Mouse (Mus musculus) heart, embryonic 11.5 days (tissue): ENCODE measurements around the gene Pax5. TPM values are rescaled to one million over a fixed set of nuclear protein-coding genes. Genes with fewer than 3 reads are reported as not detected.

Source experiments
- microRNA-seq: library from miRNA; unstranded; fragments of <30 nt; microRNA quantifications from one replicate; pipeline ENCODE4, GENCODE M21; 2016; ENCODE audit warnings: borderline number of aligned reads
- polyA plus RNA-seq: library from polyadenylated mRNA; unstranded; fragments of >200 nt; fragmentation: Nextera tagmentation; extraction: Ambion mirVana; gene quantifications from 2 replicates; pipeline ENCODE4 v1.2.1, GENCODE M21; 2014

The Pax5 gene
- polyA plus RNA-seq, 1 experiment from 2014 or later: not detected

Small RNAs within 50 kb of the gene (microRNA-seq; reads per million reads assigned to microRNA genes)
- not detected for gene Mir5120

Other genes starting within 250 kb of the Pax5 start
- gene Zcchc7, start 45.4 kb upstream of the Pax5 start, polyA plus RNA-seq: 20.7 and 27.1 TPM in 2 replicates